Mouse (Mus musculus) heart, postnatal 0 days (tissue): ENCODE measurements around the gene Clic1. TPM values are rescaled to one million over a fixed set of nuclear protein-coding genes. Genes with fewer than 3 reads are reported as not detected.

Source experiments
- ATAC-seq: fragments of 200-750 bp; cut with Nextera tagmentation; 2 replicates; pipeline ENCODE4 v1.8.0; 2017; ENCODE audit warnings: low read depth, moderate number of reproducible peaks, moderate library complexity; ENCODE audit not compliant: insufficient read depth
- DNase-seq: peaks from one replicate; pipeline ENCODE4 v3.0.0-alpha.2; 2016; ENCODE audit warnings: low spot score
- H3K27ac ChIP-seq: fragments of 300-500 bp; sonication (generic); 2 replicates; pipeline ENCODE4 v1.5.1; 2014; ENCODE audit warnings: low read depth, mild to moderate bottlenecking
- H3K27me3 ChIP-seq: fragments of 300-500 bp; sonication (generic); 2 replicates; pipeline ENCODE4 v1.6.1; 2014; ENCODE audit warnings: low read length, mixed read lengths; ENCODE audit not compliant: control insufficient read depth, insufficient read depth
- H3K36me3 ChIP-seq: fragments of 300-500 bp; sonication (generic); replicated peaks from 2 replicates; pipeline ENCODE4 v1.6.1; 2014; ENCODE audit warnings: low read length, mixed read lengths; ENCODE audit not compliant: control insufficient read depth, insufficient read depth
- H3K4me1 ChIP-seq: fragments of 300-500 bp; sonication (generic); 2 replicates; pipeline ENCODE4 v1.6.1; 2014; ENCODE audit warnings: antibody characterized with exemption; ENCODE audit not compliant: control insufficient read depth, insufficient read depth
- H3K4me2 ChIP-seq: fragments of 300-500 bp; sonication (generic); 2 replicates; pipeline ENCODE4 v1.6.1; 2014; ENCODE audit warnings: low read depth, mild to moderate bottlenecking, low read length, moderate library complexity
- H3K4me3 ChIP-seq: fragments of 300-500 bp; sonication (generic); 2 replicates; pipeline ENCODE4 v1.5.1; 2014; ENCODE audit warnings: low read depth, low read length
- H3K9ac ChIP-seq: fragments of 300-500 bp; sonication (generic); replicated peaks from 2 replicates; pipeline ENCODE4 v1.6.1; 2014; ENCODE audit warnings: low read depth, low read length, mixed read lengths
- H3K9me3 ChIP-seq: fragments of 300-500 bp; sonication (generic); replicated peaks from 2 replicates; pipeline ENCODE4 v1.6.1; 2016; ENCODE audit warnings: low read length; ENCODE audit not compliant: control insufficient read depth
- CTCF ChIP-seq: IDR thresholded peaks from 2 replicates; pipeline ENCODE4 v1.5.1; 2016; ENCODE audit warnings: antibody characterized with exemption, control low read depth, low read depth
- EP300 ChIP-seq: IDR thresholded peaks from 2 replicates; pipeline ENCODE4 v1.6.1; 2016; ENCODE audit warnings: antibody characterized with exemption, low read depth
- WGBS: fragments of 180-500 bp; shearing (Covaris S2); extraction: QIAGEN DNeasy Blood & Tissue Kit; methylation state at CpG from one replicate; pipeline ENCODE4 v1.1.7; 2014; 5-methylcytosine and 5-hydroxymethylcytosine counted together
- polyA plus RNA-seq: library from polyadenylated mRNA; unstranded; fragments of >200 nt; fragmentation: Nextera tagmentation; extraction: Ambion mirVana; gene quantifications from 2 replicates; pipeline ENCODE4 v1.2.1, GENCODE M21; 2015
- total RNA-seq: library from RNA; depleted of rRNA; stranded (reverse); fragments of >200 nt; gene quantifications from 2 replicates; pipeline ENCODE4 v1.2.3, GENCODE M21; 2014; ENCODE audit warnings: low replicate concordance

The Clic1 gene
- total and polyA plus RNA-seq, 2 experiments from 2014 or later, result 194 to 205 TPM

- TF ChIP-seq CTCF (peak; percentile 18; the same call in 1 of the 2 replicates), EP300 (no peak)
- Histone ChIP-seq H3K4me2 (peak overlapping the region; percentile 42), H3K4me1 (peaks cover 15% of the 10 kb centered on the region; the same call in 1 of the 2 replicates), H3K27ac (no peak overlapping the region), H3K27me3 (no peaks in the 10 kb centered on the region; the same call in 1 of the 2 replicates), H3K36me3 (no peaks in the 10 kb centered on the region), H3K9ac (no peak overlapping the region), H3K9me3 (no peaks in the 10 kb centered on the region), H3K4me3 (no peak overlapping the region)
- DNase-seq (no peak), ATAC-seq (0 out of 2 replicates have a peak, but pooled peaks have one; percentile 24)
- 10% methylated on average over 9 of the region's 9 CpGs for WGBS
Observed at GRCm38 (mm10) chr17:35079778-35080177, 30.0 kb downstream of the Clic1 start.

- ATAC-seq (no peak), DNase-seq (no peak)
- no peaks in the 10 kb centered on the region for H3K36me3 ChIP-seq
- no peaks in the 10 kb centered on the region; the same call in 1 of the 2 replicates for H3K27me3 ChIP-seq
- TF ChIP-seq CTCF (no peak), EP300 (no peak)
- H3K4me2 ChIP-seq, result peak overlapping the region; percentile 42; the same call in 1 of the 2 replicates
- H3K27ac ChIP-seq, result no peak overlapping the region
- 34% methylated on average over 6 of the region's 6 CpGs for WGBS
- H3K4me1 ChIP-seq, result peaks cover 15% of the 10 kb centered on the region; the same call in 1 of the 2 replicates
- H3K4me3 ChIP-seq, result no peak overlapping the region
- no peak overlapping the region for H3K9ac ChIP-seq
- no peaks in the 10 kb centered on the region for H3K9me3 ChIP-seq
Observed at GRCm38 (mm10) chr17:35080248-35080647, 30.5 kb downstream of the Clic1 start.

GRCm38 (mm10) chr17:35080710-35081109 lies 30.9 kb downstream of the Clic1 start:
- Histone ChIP-seq H3K27me3 (no peaks in the 10 kb centered on the region; the same call in 1 of the 2 replicates), H3K4me1 (peaks cover 15% of the 10 kb centered on the region; the same call in 1 of the 2 replicates), H3K4me2 (no peak overlapping the region), H3K36me3 (no peaks in the 10 kb centered on the region), H3K9me3 (no peaks in the 10 kb centered on the region), H3K27ac (no peak overlapping the region), H3K4me3 (no peak overlapping the region), H3K9ac (no peak overlapping the region)
- TF ChIP-seq CTCF (no peak), EP300 (no peak)
- ATAC-seq (no peak), DNase-seq (no peak)
- WGBS, result 90% methylated on average over 4 of the region's 4 CpGs

GRCm38 (mm10) chr17:35082841-35083576 lies 33.2 kb downstream of the Clic1 start:
- no peak overlapping the region for H3K4me3 ChIP-seq
- 77% methylated on average over 16 of the region's 16 CpGs for WGBS
- H3K27ac ChIP-seq, result no peak overlapping the region
- H3K9ac ChIP-seq, result no peak overlapping the region
- no peak for TF ChIP-seq CTCF
- no peak for TF ChIP-seq EP300
- no peak for ATAC-seq
- no peaks in the 10 kb centered on the region; the same call in 1 of the 2 replicates for H3K27me3 ChIP-seq
- H3K9me3 ChIP-seq, result no peaks in the 10 kb centered on the region
- H3K4me1 ChIP-seq, result 0 out of 2 replicates have a peak, but pooled peaks cover 5% of the 10 kb centered on the region
- no peaks in the 10 kb centered on the region for H3K36me3 ChIP-seq
- DNase-seq, result no peak
- no peak overlapping the region for H3K4me2 ChIP-seq

GRCm38 (mm10) chr17:35083929-35084497 lies 34.2 kb downstream of the Clic1 start:
- ATAC-seq (no peak), DNase-seq (no peak)
- Histone ChIP-seq H3K4me1 (0 out of 2 replicates have a peak, but pooled peaks cover 5% of the 10 kb centered on the region), H3K36me3 (no peaks in the 10 kb centered on the region), H3K27ac (no peak overlapping the region), H3K9ac (no peak overlapping the region), H3K27me3 (no peaks in the 10 kb centered on the region), H3K4me2 (no peak overlapping the region), H3K9me3 (no peaks in the 10 kb centered on the region), H3K4me3 (no peak overlapping the region)
- whole genome bisulfite sequencing, result 47% methylated on average over 3 of the region's 3 CpGs
- TF ChIP-seq CTCF (no peak), EP300 (no peak)
